Mouse (Mus musculus) testis, adult 2 months (tissue): Measurements from ENCODE around the gene Csnk1g2. TPM values are rescaled to one million over a fixed set of nuclear protein-coding genes. Genes with fewer than 3 reads are reported as not detected.

ENCODE experiments used
- H3K27ac ChIP-seq: fragments of 200-500 bp; 2 replicates; pipeline ENCODE4 v1.5.1; 2012; ENCODE audit warnings: low read depth, low read length; ENCODE audit not compliant: control insufficient read depth, insufficient read depth
- H3K27me3 ChIP-seq: fragments of 200-500 bp; 2 replicates; pipeline ENCODE4 v1.6.1; 2012; ENCODE audit warnings: mild to moderate bottlenecking, low read length, moderate library complexity; ENCODE audit not compliant: control insufficient read depth, insufficient read depth
- H3K36me3 ChIP-seq: fragments of 200-500 bp; 2 replicates; pipeline ENCODE4 v1.6.1; 2012; ENCODE audit warnings: mild to moderate bottlenecking, low read length; ENCODE audit not compliant: control insufficient read depth, insufficient read depth
- H3K4me1 ChIP-seq: fragments of 200-500 bp; 2 replicates; pipeline ENCODE4 v1.6.1; 2012; ENCODE audit warnings: low read length; ENCODE audit not compliant: control insufficient read depth, insufficient read depth
- H3K4me3 ChIP-seq: fragments of 200-500 bp; 2 replicates; pipeline ENCODE4 v1.5.1; 2012; ENCODE audit warnings: low read depth, mild to moderate bottlenecking, low read length, moderate library complexity, mixed read lengths; ENCODE audit not compliant: control insufficient read depth
- CTCF ChIP-seq: fragments of 200-500 bp; IDR thresholded peaks from 2 replicates; pipeline ENCODE4 v1.5.1; 2012; ENCODE audit warnings: low read depth, mild to moderate bottlenecking, inconsistent platforms, low read length, moderate library complexity; ENCODE audit not compliant: control insufficient read depth, insufficient read depth, insufficient replicate concordance
- POLR2A ChIP-seq: fragments of 200-500 bp; IDR thresholded peaks from 2 replicates; pipeline ENCODE4 v1.6.1; 2012; ENCODE audit warnings: low read depth, mild to moderate bottlenecking, inconsistent platforms, low read length, moderate library complexity; ENCODE audit not compliant: control insufficient read depth
- polyA plus RNA-seq: library from polyadenylated mRNA; depleted of rRNA; stranded (reverse); fragments of >200 nt; gene quantifications from 2 replicates; pipeline ENCODE4 v1.2.3, GENCODE M21; 2012

Csnk1g2 gene
- polyA plus RNA-seq, 1 experiment: 1,079 TPM

GRCm38 (mm10) chr10:80587305-80587657 lies 35.4 kb upstream of the Csnk1g2 start:
- H3K27me3 ChIP-seq: no peaks in the 10 kb centered on the region
- H3K27ac ChIP-seq: peak overlapping the region; percentile 73; the same call in 1 of the 2 replicates
- peak overlapping the region; percentile 85 for H3K4me3 ChIP-seq
- H3K36me3 ChIP-seq: no peaks in the 10 kb centered on the region
- TF ChIP-seq POLR2A (no peak), CTCF (no peak)
- peaks cover 36% of the 10 kb centered on the region for H3K4me1 ChIP-seq

GRCm38 (mm10) chr10:80589127-80589878 lies 33.3 kb upstream of the Csnk1g2 start:
- Histone ChIP-seq H3K4me3 (peak overlapping the region; percentile 93), H3K36me3 (no peaks in the 10 kb centered on the region), H3K27ac (peak overlapping the region; percentile 83), H3K4me1 (peaks cover 30% of the 10 kb centered on the region), H3K27me3 (no peaks in the 10 kb centered on the region)
- TF ChIP-seq CTCF: no peak
- no peak; the same call in 1 of the 2 replicates for TF ChIP-seq POLR2A

GRCm38 (mm10) chr10:80589879-80590854 lies 32.5 kb upstream of the Csnk1g2 start, which contains the start of gene Abhd17a:
Abhd17a (minus strand) TSS chr10:80590341.
- Histone ChIP-seq H3K36me3 (no peaks in the 10 kb centered on the region), H3K4me1 (peaks cover 25% of the 10 kb centered on the region), H3K27me3 (no peaks in the 10 kb centered on the region), H3K4me3 (peak within 1 kb of the TSS; percentile 93), H3K27ac (peak within 1 kb of the TSS; percentile 83)
- TF ChIP-seq CTCF (no peak), POLR2A (peak; percentile 92)

- Histone ChIP-seq H3K4me1 (peaks cover 2% of the 10 kb centered on the region; the same call in 1 of the 2 replicates), H3K27ac (no peak overlapping the region), H3K36me3 (no peaks in the 10 kb centered on the region), H3K27me3 (no peaks in the 10 kb centered on the region), H3K4me3 (no peak overlapping the region)
- TF ChIP-seq CTCF (no peak), POLR2A (no peak)
These were observed 26.3 kb upstream of the Csnk1g2 start for GRCm38 (mm10) chr10:80596318-80596717.

GRCm38 (mm10) chr10:80602698-80603325 lies 19.8 kb upstream of the Csnk1g2 start, which contains the start of the genes Scamp4 and Adat3:
Scamp4 (plus strand) TSS chr10:80602872.
Adat3 (plus strand) TSS chr10:80602880.
- Histone ChIP-seq H3K27ac (peak within 1 kb of the TSS; percentile 98), H3K4me1 (peaks cover 12% of the 10 kb centered on the region), H3K36me3 (no peaks in the 10 kb centered on the region), H3K27me3 (no peaks in the 10 kb centered on the region), H3K4me3 (peak within 1 kb of the TSS; percentile 98)
- TF ChIP-seq CTCF (no peak), POLR2A (peak; percentile 93)

- Histone ChIP-seq H3K4me1 (peaks cover 12% of the 10 kb centered on the region), H3K27me3 (no peaks in the 10 kb centered on the region), H3K27ac (peak overlapping the region; percentile 98), H3K36me3 (no peaks in the 10 kb centered on the region), H3K4me3 (peak overlapping the region; percentile 98)
- no peak for TF ChIP-seq POLR2A
- no peak for TF ChIP-seq CTCF
These were observed 19.3 kb upstream of the Csnk1g2 start for GRCm38 (mm10) chr10:80603364-80603763.

- H3K27me3 ChIP-seq: no peaks in the 10 kb centered on the region
- H3K4me3 ChIP-seq: peak overlapping the region; percentile 98
- TF ChIP-seq POLR2A (no peak), CTCF (no peak)
- no peak overlapping the region for H3K27ac ChIP-seq
- H3K36me3 ChIP-seq: no peaks in the 10 kb centered on the region; the same call in 1 of the 2 replicates
- peaks cover 12% of the 10 kb centered on the region for H3K4me1 ChIP-seq
These were observed 18.6 kb upstream of the Csnk1g2 start for GRCm38 (mm10) chr10:80604001-80604509.
